Mouse (Mus musculus): ENCODE measurements around the gene Hdgfl3.

DNA sequence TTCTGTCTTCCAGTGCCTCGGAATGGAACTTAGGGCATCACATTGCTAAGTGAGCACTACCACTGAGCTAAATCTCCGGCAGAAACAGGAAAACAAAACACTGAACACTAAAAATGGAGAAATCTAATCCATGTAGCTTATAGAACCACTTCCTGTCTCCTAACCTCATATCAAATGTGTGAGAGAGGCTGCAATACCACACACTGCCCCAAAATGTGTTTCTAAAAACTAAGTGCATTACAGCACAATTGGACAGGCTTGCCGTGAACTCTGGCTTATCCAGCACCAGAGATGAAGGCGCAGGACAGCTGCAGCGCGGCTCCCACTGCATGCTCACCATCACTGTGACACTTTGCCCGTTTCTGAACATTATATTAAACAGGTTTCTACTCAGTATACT, 5.3 kb downstream of the Hdgfl3 start:
- TF ChIP-seq POLR2A (IDR thresholded peaks at IDR 0.05; ENCODE audit: borderline replicate concordance, extremely low read depth, insufficient read depth, insufficient read length, poor library complexity, severe bottlenecking): no peak
- no peak for TF ChIP-seq CTCF (IDR thresholded peaks at IDR 0.05; ENCODE audit: borderline replicate concordance, extremely low read depth, insufficient read depth, insufficient read length)
